Mouse (Mus musculus) MEL (cell line): Measurements from ENCODE around the gene Klhdc4. TPM values are rescaled to one million over a fixed set of nuclear protein-coding genes. Genes with fewer than 3 reads are reported as not detected.

Source experiments
- DNase-seq: peaks from one replicate; pipeline ENCODE4 v3.0.0; 2011; ENCODE audit warnings: low read depth, low spot score
- H3K27ac ChIP-seq: 2 replicates; pipeline ENCODE4 v1.5.1; 2012; ENCODE audit warnings: low read depth, mild to moderate bottlenecking, control low read depth, low read length, moderate library complexity; ENCODE audit not compliant: control insufficient read depth
- H3K27me3 ChIP-seq, 2 experiments: fragments of 150-350 bp in 1 of 2; sonication (generic) in 1 of 2; 2 replicates each; pipeline ENCODE4 v1.6.1; 2012; ENCODE audit warnings: low read length in 2 of 2, mild to moderate bottlenecking in 2 of 2, improper control_type of control experiment in 1 of 2, moderate library complexity in 1 of 2; ENCODE audit not compliant: insufficient read depth in 2 of 2, control insufficient read depth in 1 of 2
- H3K36me3 ChIP-seq, 2 experiments: 2 replicates each; pipeline ENCODE4 v1.6.1; 2012 to 2014; ENCODE audit warnings: low read length in 2 of 2, improper control_type of control experiment in 1 of 2, inconsistent platforms in 1 of 2, mild to moderate bottlenecking in 1 of 2; ENCODE audit not compliant: insufficient read depth in 2 of 2, control insufficient read depth in 1 of 2
- H3K4me1 ChIP-seq, 2 experiments: fragments of 150-350 bp in 1 of 2; sonication (generic) in 1 of 2; 2 replicates each; pipeline ENCODE4 v1.6.1; 2012; ENCODE audit warnings: low read length in 2 of 2, improper control_type of control experiment in 1 of 2, mild to moderate bottlenecking in 1 of 2; ENCODE audit not compliant: insufficient read depth in 2 of 2, control insufficient read depth in 1 of 2
- H3K4me3 ChIP-seq, 2 experiments: fragments of 150-350 bp in 1 of 2; sonication (generic) in 1 of 2; 2 replicates each; pipeline ENCODE4 v1.5.1; 2012; ENCODE audit warnings: low read depth in 2 of 2, low read length in 2 of 2, mild to moderate bottlenecking in 2 of 2, moderate library complexity in 2 of 2, control low read depth in 1 of 2, improper control_type of control experiment in 1 of 2; ENCODE audit not compliant: control insufficient read depth in 1 of 2, insufficient read depth in 1 of 2
- H3K79me2 ChIP-seq: 2 replicates; pipeline ENCODE4 v1.6.1; 2012; ENCODE audit warnings: mild to moderate bottlenecking, low read length, moderate library complexity; ENCODE audit not compliant: control insufficient read depth, poor library complexity, insufficient read depth
- H3K9ac ChIP-seq: 2 replicates; pipeline ENCODE4 v1.6.1; 2012; ENCODE audit warnings: low read depth, mild to moderate bottlenecking, control low read depth, low read length, moderate library complexity; ENCODE audit not compliant: control insufficient read depth, poor library complexity, severe bottlenecking
- H3K9me3 ChIP-seq: fragments of 150-350 bp; sonication (generic); replicated peaks from 2 replicates; pipeline ENCODE4 v1.6.1; 2012; ENCODE audit warnings: mild to moderate bottlenecking, low read length, improper control_type of control experiment, moderate library complexity; ENCODE audit not compliant: insufficient read depth
- BHLHE40 ChIP-seq: IDR thresholded peaks from 2 replicates; pipeline ENCODE4 v1.6.1; 2012; ENCODE audit warnings: low read depth, mild to moderate bottlenecking, inconsistent platforms, low read length, improper control_type of control experiment, borderline replicate concordance
- CHD1 ChIP-seq: IDR thresholded peaks from 2 replicates; pipeline ENCODE4 v1.6.1; 2012; ENCODE audit warnings: low read depth, mild to moderate bottlenecking, inconsistent platforms, low read length, improper control_type of control experiment
- CHD2 ChIP-seq: IDR thresholded peaks from 2 replicates; pipeline ENCODE4 v1.6.1; 2011; ENCODE audit warnings: low read length, improper control_type of control experiment
- CTCF ChIP-seq, 3 experiments: IDR thresholded peaks in 2 of 3; conservative IDR thresholded peaks in 1 of 3; 2 replicates each; pipeline ENCODE4 v1.5.1; 2011 to 2012; ENCODE audit warnings: low read length in 3 of 3, low read depth in 2 of 3, mild to moderate bottlenecking in 2 of 3, improper control_type of control experiment in 1 of 3, inconsistent platforms in 1 of 3, mixed read lengths in 1 of 3, moderate library complexity in 1 of 3; ENCODE audit not compliant: control insufficient read depth in 1 of 3, insufficient read depth in 1 of 3, poor library complexity in 1 of 3, severe bottlenecking in 1 of 3
- EP300 ChIP-seq, 2 experiments: IDR thresholded peaks; 2 replicates each; pipeline ENCODE4 v1.6.1; 2011; ENCODE audit warnings: improper control_type of control experiment in 2 of 2, low read length in 2 of 2, low read depth in 1 of 2, mild to moderate bottlenecking in 1 of 2
- MAFK ChIP-seq: IDR thresholded peaks from 2 replicates; pipeline ENCODE4 v1.6.1; 2011; ENCODE audit warnings: low read depth, mild to moderate bottlenecking, low read length, improper control_type of control experiment, borderline replicate concordance
- MAZ ChIP-seq: IDR thresholded peaks from 2 replicates; pipeline ENCODE4 v1.6.1; 2012; ENCODE audit warnings: low read depth, mild to moderate bottlenecking, inconsistent platforms, low read length, improper control_type of control experiment
- MXI1 ChIP-seq: IDR thresholded peaks from 2 replicates; pipeline ENCODE4 v1.6.1; 2011; ENCODE audit warnings: mild to moderate bottlenecking, low read depth, low read length, improper control_type of control experiment
- MYB ChIP-seq: IDR thresholded peaks from 2 replicates; pipeline ENCODE4 v1.6.1; 2011; ENCODE audit warnings: mild to moderate bottlenecking, low read depth, low read length, improper control_type of control experiment
- MYC ChIP-seq: IDR thresholded peaks from 2 replicates; pipeline ENCODE4 v1.6.1; 2011; ENCODE audit warnings: low read depth, mild to moderate bottlenecking, low read length, improper control_type of control experiment, moderate library complexity
- NELFE ChIP-seq: IDR thresholded peaks from 2 replicates; pipeline ENCODE4 v1.6.1; 2011; ENCODE audit warnings: low read depth, low read length, improper control_type of control experiment
- POLR2AphosphoS2 ChIP-seq: IDR thresholded peaks from 2 replicates; pipeline ENCODE4 v1.6.1; 2011; ENCODE audit warnings: low read length, improper control_type of control experiment
- RAD21 ChIP-seq: IDR thresholded peaks from 2 replicates; pipeline ENCODE4 v1.6.1; 2011; ENCODE audit warnings: mild to moderate bottlenecking, low read depth, low read length, improper control_type of control experiment
- SIN3A ChIP-seq: IDR thresholded peaks from 2 replicates; pipeline ENCODE4 v1.6.1; 2012; ENCODE audit warnings: low read length, improper control_type of control experiment, inconsistent platforms
- TCF12 ChIP-seq: IDR thresholded peaks from 2 replicates; pipeline ENCODE4 v1.6.1; 2014; ENCODE audit warnings: low read depth, mild to moderate bottlenecking, inconsistent platforms, low read length, improper control_type of control experiment, moderate library complexity
- UBTF ChIP-seq: IDR thresholded peaks from 2 replicates; pipeline ENCODE4 v1.6.1; 2012; ENCODE audit warnings: low read depth, mild to moderate bottlenecking, inconsistent platforms, low read length, improper control_type of control experiment, moderate library complexity, borderline replicate concordance; ENCODE audit not compliant: insufficient read depth
- USF1 ChIP-seq: IDR thresholded peaks from 2 replicates; pipeline ENCODE4 v1.6.1; 2014; ENCODE audit warnings: low read depth, mild to moderate bottlenecking, inconsistent platforms, low read length, improper control_type of control experiment, moderate library complexity
- USF2 ChIP-seq, 2 experiments: IDR thresholded peaks; 2 replicates each; pipeline ENCODE4 v1.6.1; 2011 to 2012; ENCODE audit warnings: improper control_type of control experiment in 2 of 2, low read length in 2 of 2, borderline replicate concordance in 1 of 2, inconsistent platforms in 1 of 2, low read depth in 1 of 2, mild to moderate bottlenecking in 1 of 2; ENCODE audit not compliant: insufficient read depth in 1 of 2
- ZC3H11A ChIP-seq: IDR thresholded peaks from 2 replicates; pipeline ENCODE4 v1.6.1; 2012; ENCODE audit warnings: low read depth, mild to moderate bottlenecking, inconsistent platforms, low read length, improper control_type of control experiment
- ZKSCAN1 ChIP-seq: IDR thresholded peaks from 2 replicates; pipeline ENCODE4 v1.6.1; 2012; ENCODE audit warnings: low read depth, mild to moderate bottlenecking, inconsistent platforms, low read length, improper control_type of control experiment, moderate library complexity
- ZMIZ1 ChIP-seq: IDR thresholded peaks from 2 replicates; pipeline ENCODE4 v1.6.1; 2012; ENCODE audit warnings: low read depth, mild to moderate bottlenecking, inconsistent platforms, low read length, improper control_type of control experiment, moderate library complexity
- polyA plus RNA-seq, 2 experiments: library from polyadenylated mRNA; stranded (reverse) in 1 of 2; unstranded in 1 of 2; fragments of >175 nt in 1 of 2; fragments of >200 nt in 1 of 2; gene quantifications; 2 replicates each; pipeline versions ENCODE4 v1.2.1 to v1.2.4; 2012; ENCODE audit warnings: low replicate concordance in 2 of 2, low read depth in 1 of 2; ENCODE audit not compliant: insufficient read length in 2 of 2, insufficient read depth in 1 of 2, missing spikeins in 1 of 2
- total RNA-seq: library from RNA; depleted of rRNA; stranded (reverse); fragments of 300-350 nt; gene quantifications from 2 replicates; pipeline ENCODE4 v1.2.3, GENCODE M21; 2012

Klhdc4 gene
- total and polyA plus RNA-seq, 3 experiments: 49.8 to 65.2 TPM; not detected in 1

DNA sequence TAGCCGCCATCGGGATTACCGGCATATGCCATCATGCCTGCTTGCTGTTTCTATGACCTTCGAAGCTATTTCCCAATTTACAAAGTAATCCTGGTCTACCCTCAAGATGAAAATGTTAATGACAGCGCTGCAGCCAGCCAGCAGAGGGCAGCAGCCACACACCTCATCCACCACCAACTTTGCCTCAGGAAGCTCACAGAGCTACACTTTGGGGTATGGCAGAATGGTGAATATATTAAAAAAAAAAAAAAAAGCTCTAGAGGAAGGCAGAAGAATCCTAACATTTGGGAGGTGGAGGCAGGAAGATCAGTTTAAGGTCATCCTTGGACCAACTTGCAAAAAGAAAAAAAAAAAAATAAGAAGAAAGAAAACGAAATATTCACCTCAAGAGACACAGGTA lies 20.6 kb upstream of the Klhdc4 start (continued):
- TF ChIP-seq MYB (no peak), MYC (no peak; the same call in 1 of the 2 replicates), EP300 (IDR thresholded peaks at IDR 0.05; ENCODE audit: low read depth in 1 of 2, low read length in 2 of 2) (peak in 1 of 2 experiments; percentile 34; a peak in 1 of 4 replicates), TCF12 (peak; percentile 53), ZMIZ1 (no peak), RAD21 (peak; percentile 91), CHD1 (peak; percentile 98), BHLHE40 (no peak), ZKSCAN1 (0 out of 2 replicates have a peak, but pooled peaks have one; percentile 41), USF2 (IDR thresholded peaks at IDR 0.05; ENCODE audit: borderline replicate concordance in 1 of 2, insufficient read depth in 1 of 2, low read depth in 1 of 2, low read length in 2 of 2) (no peak), ZC3H11A (peak; percentile 77), MXI1 (peak; percentile 65; the same call in 1 of the 2 replicates), POLR2AphosphoS2 (no peak), CTCF (IDR thresholded peaks at IDR 0.05 in 2 of 3, conservative IDR thresholded peaks at IDR 0.05 in 1 of 3; ENCODE audit: control insufficient read depth in 1 of 3, insufficient read depth in 1 of 3, low read depth in 2 of 3, low read length in 3 of 3, poor library complexity in 1 of 3, severe bottlenecking in 1 of 3) (peak; percentile 76 to 96 (median 94)), SIN3A (peak; percentile 82), USF1 (no peak), NELFE (0 out of 2 replicates have a peak, but pooled peaks have one; percentile 19), MAFK (no peak), MAZ (no peak), CHD2 (no peak), UBTF (no peak)
- TF ChIP-seq, all 39 proteins: peak for 16

DNA sequence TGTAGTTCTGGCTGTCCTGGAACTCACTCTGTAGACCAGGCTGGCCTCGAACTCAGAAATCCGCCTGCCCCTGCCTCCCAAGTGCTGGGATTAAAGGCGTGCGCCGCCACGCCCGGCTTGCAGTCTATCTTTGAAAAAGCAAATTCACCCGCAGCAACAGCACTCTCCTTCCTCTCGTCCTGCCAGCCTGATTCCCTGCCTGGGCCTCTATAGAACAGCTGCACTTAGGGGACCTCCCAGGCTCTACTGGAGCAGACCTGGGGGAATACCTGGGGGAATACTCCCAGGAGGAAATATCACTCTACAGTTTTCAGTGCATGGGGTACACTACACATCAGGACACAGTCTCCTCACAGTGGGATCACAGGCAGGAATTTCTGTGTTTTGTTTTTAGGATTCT lies 19.9 kb upstream of the Klhdc4 start:
- Histone ChIP-seq H3K9me3 (no peaks in the 10 kb centered on the region), H3K36me3 (peaks cover 0 to 39% of the 10 kb centered on the region in 2 experiments; a peak in 2 of 4 replicates), H3K27me3 (no peaks in the 10 kb centered on the region), H3K4me3 (peak overlapping the region in 1 of 2 experiments; percentile 5; a peak in 1 of 4 replicates), H3K9ac (peak overlapping the region; percentile 95), H3K4me1 (peaks cover 13 to 51% of the 10 kb centered on the region in 2 experiments), H3K79me2 (peaks cover 4% of the 10 kb centered on the region; the same call in 1 of the 2 replicates), H3K27ac (peak overlapping the region; percentile 99)
- DNase-seq: peak; percentile 67
- TF ChIP-seq SIN3A: no peak
